Mouse (Mus musculus): Measurements from ENCODE around the gene Ktn1.

DNA sequence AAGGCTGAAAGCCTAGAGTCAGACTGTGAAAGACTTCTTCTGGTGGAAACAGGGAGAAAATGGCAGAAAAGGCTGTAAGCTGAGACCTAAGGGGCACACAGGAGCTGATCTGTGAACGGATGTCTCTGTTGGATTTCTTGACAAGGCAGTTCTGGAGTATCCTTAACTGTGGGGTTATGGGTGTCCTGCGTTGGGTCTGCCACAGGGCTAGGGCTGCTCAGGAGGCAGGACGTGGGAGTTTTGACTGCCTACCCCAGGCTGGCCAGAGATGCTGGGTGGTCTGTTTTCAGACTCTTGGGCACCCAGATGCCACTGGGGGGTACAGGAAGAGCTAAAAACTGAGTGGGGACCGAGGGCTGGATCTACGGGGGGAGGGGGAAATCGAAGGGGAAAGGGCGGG is 13.4 kb upstream of the Ktn1 start:
- TF ChIP-seq CTCF (IDR thresholded peaks at IDR 0.05; ENCODE audit: borderline replicate concordance, insufficient read depth, low read depth, low read length) (no peak), POLR2A (IDR thresholded peaks at IDR 0.05; ENCODE audit: borderline replicate concordance, insufficient read depth, low read length) (no peak)
